Mouse (Mus musculus) heart, embryonic 15.5 days (tissue): ENCODE results near the gene Alox12. TPM values are rescaled to one million over a fixed set of nuclear protein-coding genes. Genes with fewer than 3 reads are reported as not detected.

Source experiments
- ATAC-seq: fragments of 200-750 bp; cut with Nextera tagmentation; replicated peaks from 2 replicates; pipeline ENCODE4 v1.8.0; 2017; ENCODE audit warnings: low read depth, moderate TSS enrichment; ENCODE audit not compliant: insufficient number of reproducible peaks, insufficient read depth, low FRiP score
- H3K27ac ChIP-seq: fragments of 300-500 bp; sonication (generic); 2 replicates; pipeline ENCODE4 v1.5.1; 2015; ENCODE audit warnings: mild to moderate bottlenecking, inconsistent platforms
- H3K27me3 ChIP-seq: fragments of 300-500 bp; sonication (generic); 2 replicates; pipeline ENCODE4 v1.6.1; 2015; ENCODE audit warnings: inconsistent platforms
- H3K36me3 ChIP-seq: fragments of 300-500 bp; sonication (generic); 2 replicates; pipeline ENCODE4 v1.6.1; 2015; ENCODE audit warnings: mild to moderate bottlenecking, inconsistent platforms
- H3K4me1 ChIP-seq: fragments of 300-500 bp; sonication (generic); replicated peaks from 2 replicates; pipeline ENCODE4 v1.6.1; 2015; ENCODE audit warnings: inconsistent platforms
- H3K4me2 ChIP-seq: fragments of 300-500 bp; sonication (generic); 2 replicates; pipeline ENCODE4 v1.6.1; 2015; ENCODE audit warnings: inconsistent platforms, mild to moderate bottlenecking, moderate library complexity
- H3K4me3 ChIP-seq: fragments of 300-500 bp; sonication (generic); 2 replicates; pipeline ENCODE4 v1.5.1; 2015; ENCODE audit warnings: mild to moderate bottlenecking, inconsistent platforms
- H3K9ac ChIP-seq: fragments of 300-500 bp; sonication (generic); 2 replicates; pipeline ENCODE4 v1.6.1; 2015; ENCODE audit warnings: mild to moderate bottlenecking, inconsistent platforms
- H3K9me3 ChIP-seq: fragments of 300-500 bp; sonication (generic); replicated peaks from 2 replicates; pipeline ENCODE4 v1.6.1; 2016; ENCODE audit warnings: inconsistent platforms
- WGBS: fragments of 180-500 bp; shearing (Covaris S2); methylation state at CpG from one replicate; pipeline ENCODE4 v1.1.7; 2015; ENCODE audit warnings: mixed read lengths; 5-methylcytosine and 5-hydroxymethylcytosine counted together
- polyA plus RNA-seq: library from polyadenylated mRNA; unstranded; fragments of >200 nt; fragmentation: Nextera tagmentation; extraction: Ambion mirVana; gene quantifications from 2 replicates; pipeline ENCODE4 v1.2.1, GENCODE M21; 2015

Gene Alox12
- polyA plus RNA-seq, 1 experiment from 2014 or later: 4.1 TPM

DNA sequence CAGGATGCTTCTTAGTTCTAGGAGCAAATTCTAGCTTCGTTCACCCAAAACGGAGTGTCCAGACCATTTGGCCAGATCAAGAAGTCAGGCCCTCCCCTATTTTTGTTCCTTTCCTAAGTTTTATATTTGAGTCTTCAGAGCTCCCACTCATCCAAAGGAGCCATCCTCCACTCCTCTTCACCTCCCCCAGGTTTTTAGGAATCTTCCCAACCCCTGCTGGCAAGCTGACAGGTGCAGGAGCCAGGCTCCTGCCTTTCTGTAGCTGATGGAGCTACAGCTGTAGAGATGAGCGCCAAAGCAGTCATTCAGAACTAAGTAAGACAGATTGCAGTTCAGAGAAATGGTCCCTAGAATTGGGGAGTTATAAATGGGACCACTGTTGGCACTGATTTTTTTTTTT lies 23.8 kb upstream of the Alox12 start:
- no peaks in the 10 kb centered on the region for H3K36me3 ChIP-seq
- peaks cover 7% of the 10 kb centered on the region for H3K4me1 ChIP-seq
- no peak overlapping the region for H3K4me3 ChIP-seq
- ATAC-seq: no peak
- H3K4me2 ChIP-seq: no peak overlapping the region
- H3K27me3 ChIP-seq: no peaks in the 10 kb centered on the region
- no peak overlapping the region for H3K27ac ChIP-seq
- no peaks in the 10 kb centered on the region for H3K9me3 ChIP-seq
- 80% methylated on average over 3 of the region's 3 CpGs for WGBS
- no peak overlapping the region for H3K9ac ChIP-seq

DNA sequence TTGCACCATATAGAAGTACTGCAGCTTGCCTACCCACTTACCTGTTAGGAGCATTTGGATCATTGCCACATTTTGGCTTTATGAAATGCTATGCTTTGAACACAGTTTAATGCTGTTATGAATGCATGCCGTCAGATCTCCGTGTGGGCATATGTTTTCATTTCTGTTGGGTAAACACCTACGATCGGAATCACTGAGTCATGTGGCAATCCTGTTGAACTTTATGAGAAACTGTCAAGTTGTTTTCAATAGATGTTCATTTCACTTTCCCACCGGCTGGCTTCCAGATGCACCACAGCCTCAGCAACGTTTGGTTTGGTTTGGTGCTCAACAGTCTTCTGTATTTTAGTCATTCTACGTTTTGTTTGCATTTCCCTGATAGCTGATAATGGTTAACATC lies 16.5 kb upstream of the Alox12 start:
- Histone ChIP-seq H3K36me3 (no peaks in the 10 kb centered on the region), H3K27me3 (no peaks in the 10 kb centered on the region), H3K4me2 (no peak overlapping the region), H3K4me3 (no peak overlapping the region), H3K4me1 (no peaks in the 10 kb centered on the region), H3K9me3 (no peaks in the 10 kb centered on the region), H3K9ac (no peak overlapping the region), H3K27ac (no peak overlapping the region)
- 83% methylated on average over 7 of the region's 7 CpGs for whole genome bisulfite sequencing
- no peak for ATAC-seq

DNA sequence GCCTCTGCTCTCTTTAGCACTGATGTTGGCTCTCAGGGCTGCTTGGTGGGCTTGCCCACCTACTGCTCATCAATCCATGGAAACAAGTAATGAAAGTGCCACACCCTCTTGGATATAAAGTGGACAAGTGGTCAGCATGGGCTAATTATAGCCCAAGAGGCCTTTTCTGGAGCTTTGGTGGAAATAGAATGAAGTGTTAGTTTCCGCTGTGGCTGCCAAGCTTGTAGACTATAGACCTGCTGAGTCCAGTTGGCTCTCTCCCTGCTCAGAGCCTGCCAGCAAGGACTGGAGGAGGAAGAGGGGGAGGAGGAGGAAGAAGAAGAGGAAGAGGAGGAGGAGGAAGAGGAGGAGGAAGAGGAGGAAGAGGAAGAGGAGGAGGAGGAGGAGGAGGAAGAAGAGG lies 11.3 kb upstream of the Alox12 start:
- peak; percentile 53 for ATAC-seq
- Histone ChIP-seq H3K4me3 (no peak overlapping the region), H3K4me1 (peaks cover 11% of the 10 kb centered on the region), H3K9me3 (no peaks in the 10 kb centered on the region), H3K9ac (no peak overlapping the region), H3K27ac (peak overlapping the region; percentile 36), H3K27me3 (no peaks in the 10 kb centered on the region), H3K4me2 (no peak overlapping the region), H3K36me3 (no peaks in the 10 kb centered on the region)
- 54% methylated on average over 1 of the region's 1 CpGs for WGBS

DNA sequence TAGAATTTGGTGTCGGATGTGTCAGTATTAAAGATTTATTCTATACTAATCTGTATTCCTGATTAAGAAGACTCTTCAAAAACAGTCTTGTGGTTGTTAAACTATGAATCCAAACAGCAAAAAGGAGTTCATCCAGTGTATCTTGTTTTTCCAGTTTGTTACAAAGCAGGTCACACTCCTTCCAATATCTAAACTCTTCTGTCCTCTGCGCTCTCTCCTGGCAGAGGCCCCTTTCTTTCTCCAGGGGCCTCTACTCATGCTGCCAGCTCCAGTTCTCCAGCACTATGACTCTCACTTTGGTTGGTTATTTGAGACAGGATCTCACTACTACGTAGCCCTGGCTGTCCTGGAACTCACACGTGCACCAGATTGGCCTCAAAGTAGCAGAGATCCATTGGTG lies 10.7 kb upstream of the Alox12 start:
- Histone ChIP-seq H3K27ac (peak overlapping the region; percentile 36; the same call in 1 of the 2 replicates), H3K9me3 (no peaks in the 10 kb centered on the region), H3K36me3 (no peaks in the 10 kb centered on the region), H3K27me3 (no peaks in the 10 kb centered on the region), H3K4me2 (no peak overlapping the region), H3K9ac (no peak overlapping the region), H3K4me1 (peaks cover 11% of the 10 kb centered on the region), H3K4me3 (no peak overlapping the region)
- 61% methylated on average over 4 of the region's 4 CpGs for WGBS
- ATAC-seq: no peak

DNA sequence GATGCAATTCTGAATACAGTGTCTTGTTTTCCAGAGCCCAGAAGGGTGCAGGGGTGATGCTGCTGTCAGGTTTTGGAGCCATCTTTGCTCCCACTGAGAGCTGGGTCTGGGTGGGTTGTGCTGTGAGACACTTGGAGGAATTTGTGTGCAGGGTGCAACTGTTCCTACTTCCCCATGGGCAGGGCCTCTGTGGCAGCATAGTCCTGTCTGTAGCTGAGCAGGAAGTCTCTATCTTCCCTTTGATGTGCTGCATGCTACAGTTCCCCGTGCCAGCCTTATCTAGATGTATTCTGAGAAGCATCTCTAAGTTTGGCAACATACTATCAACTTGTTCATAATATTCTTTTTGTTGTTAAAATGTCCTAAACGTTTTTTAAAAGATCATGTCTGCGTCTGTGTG lies 10.1 kb upstream of the Alox12 start:
- Histone ChIP-seq H3K4me2 (no peak overlapping the region), H3K27ac (peak overlapping the region; percentile 20; the same call in 1 of the 2 replicates), H3K27me3 (no peaks in the 10 kb centered on the region), H3K36me3 (no peaks in the 10 kb centered on the region), H3K4me1 (peaks cover 11% of the 10 kb centered on the region), H3K4me3 (no peak overlapping the region), H3K9ac (no peak overlapping the region), H3K9me3 (no peaks in the 10 kb centered on the region)
- WGBS: 41% methylated on average over 3 of the region's 3 CpGs
- ATAC-seq: no peak

DNA sequence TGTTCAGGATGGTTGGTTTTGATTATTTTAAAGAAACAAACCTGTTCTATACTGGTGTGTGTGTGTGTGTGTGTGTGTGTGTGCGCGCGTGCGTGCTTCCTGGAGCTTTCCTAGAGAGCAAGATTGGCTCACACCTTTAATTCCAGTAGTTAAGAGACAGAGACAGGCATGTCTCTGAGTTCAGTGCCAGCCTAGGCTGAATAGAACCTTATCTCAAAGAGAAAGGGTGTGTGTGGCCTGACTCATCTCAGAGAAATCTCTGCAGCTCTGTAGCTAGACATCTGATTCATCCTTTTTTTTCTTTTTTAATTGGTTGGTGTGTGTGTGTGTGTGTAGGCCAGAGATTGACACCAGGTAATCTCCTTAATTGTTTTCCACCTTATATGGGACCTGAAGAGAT lies 3.9 kb upstream of the Alox12 start:
- 93% methylated on average over 4 of the region's 4 CpGs for WGBS

DNA sequence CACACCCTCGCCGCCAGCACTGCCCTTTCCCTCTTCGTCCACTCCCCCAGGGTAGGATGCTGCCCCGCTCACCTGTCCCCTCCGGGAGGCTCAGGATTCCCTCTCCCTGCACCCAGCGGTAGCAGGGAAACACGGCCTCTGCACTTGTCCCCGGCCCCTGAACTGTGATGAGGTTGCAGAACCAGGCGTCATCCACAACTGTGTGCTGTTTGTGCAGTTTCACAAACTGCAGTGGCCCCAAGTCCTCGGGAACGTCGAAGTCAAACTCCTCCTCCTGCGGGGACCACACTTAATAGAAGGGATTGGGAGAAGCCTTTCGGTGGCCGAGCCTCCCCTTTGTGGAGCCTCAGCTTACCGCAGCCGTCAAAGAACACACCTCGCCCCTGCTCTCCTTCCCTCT lies 816 bp downstream of the Alox12 start:
- ATAC-seq: no peak
- H3K27me3 ChIP-seq: peaks cover 37% of the 10 kb centered on the region
- no peak overlapping the region for H3K27ac ChIP-seq

More for the DNA sequence above, 3.9 kb upstream of the Alox12 start:
- no peaks in the 10 kb centered on the region for H3K36me3 ChIP-seq
- peaks cover 12% of the 10 kb centered on the region for H3K4me1 ChIP-seq
- H3K27me3 ChIP-seq: peaks cover 19% of the 10 kb centered on the region
- H3K4me3 ChIP-seq: no peak overlapping the region
- H3K9me3 ChIP-seq: no peaks in the 10 kb centered on the region
- ATAC-seq: no peak
- H3K9ac ChIP-seq: no peak overlapping the region
- no peak overlapping the region for H3K4me2 ChIP-seq
- no peak overlapping the region for H3K27ac ChIP-seq

DNA sequence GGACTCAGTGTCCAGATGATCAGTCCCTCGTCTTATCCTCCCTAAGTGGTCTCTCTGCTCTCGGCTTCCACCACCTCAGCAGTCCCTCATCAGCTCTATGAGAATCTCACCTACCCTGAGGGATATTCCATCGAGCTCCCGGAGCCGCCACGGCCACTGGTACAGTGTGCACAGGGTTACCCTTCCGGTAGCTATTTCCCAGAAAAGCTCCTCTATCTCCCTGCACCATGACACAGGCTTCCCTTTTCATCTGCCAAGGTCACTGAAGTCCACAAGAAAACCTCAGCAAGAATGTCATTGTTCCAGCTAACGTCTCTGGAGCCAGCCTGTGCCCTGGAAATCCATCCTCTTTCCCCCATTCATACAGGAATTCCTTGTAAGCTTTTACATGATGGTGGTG lies 3.3 kb downstream of the Alox12 start:
- no peak for ATAC-seq
- no peaks in the 10 kb centered on the region for H3K36me3 ChIP-seq
- H3K4me1 ChIP-seq: peaks cover 15% of the 10 kb centered on the region
- no peak overlapping the region for H3K4me3 ChIP-seq
- no peaks in the 10 kb centered on the region for H3K9me3 ChIP-seq
- no peak overlapping the region for H3K4me2 ChIP-seq
- 64% methylated on average over 8 of the region's 8 CpGs for WGBS
- H3K27me3 ChIP-seq: peaks cover 36% of the 10 kb centered on the region
- H3K9ac ChIP-seq: no peak overlapping the region
- H3K27ac ChIP-seq: no peak overlapping the region

More for the DNA sequence above, 816 bp downstream of the Alox12 start:
- WGBS: 7% methylated on average over 18 of the region's 18 CpGs
- peak overlapping the region; percentile 49 for H3K4me3 ChIP-seq
- H3K4me1 ChIP-seq: peaks cover 15% of the 10 kb centered on the region
- H3K9me3 ChIP-seq: no peaks in the 10 kb centered on the region
- peak overlapping the region; percentile 78 for H3K4me2 ChIP-seq
- no peaks in the 10 kb centered on the region for H3K36me3 ChIP-seq
- H3K9ac ChIP-seq: peak overlapping the region; percentile 56; the same call in 1 of the 2 replicates

DNA sequence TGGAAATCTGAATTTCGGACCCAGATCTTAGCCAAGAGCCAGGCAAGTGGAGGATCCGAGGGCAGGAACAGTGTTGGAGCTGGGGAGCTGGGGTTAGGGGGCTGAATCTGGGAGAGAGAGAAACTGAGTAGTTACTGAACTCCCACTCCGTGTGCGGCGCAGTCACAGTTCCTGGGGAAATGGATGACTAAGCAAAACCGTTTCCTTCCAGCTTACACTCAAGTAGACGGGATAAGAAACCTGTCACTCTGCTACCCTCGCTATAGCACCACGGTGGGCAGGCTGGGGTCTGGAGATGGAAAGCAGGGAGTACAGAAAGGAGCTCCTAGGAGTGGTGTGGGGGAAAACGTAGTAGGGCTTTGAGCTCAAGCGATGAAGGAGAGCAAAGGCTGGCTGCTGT lies 5.0 kb downstream of the Alox12 start:
- WGBS: 50% methylated on average over 11 of the region's 11 CpGs
- Histone ChIP-seq H3K9me3 (no peaks in the 10 kb centered on the region), H3K4me2 (no peak overlapping the region), H3K36me3 (no peaks in the 10 kb centered on the region), H3K4me1 (peaks cover 13% of the 10 kb centered on the region), H3K9ac (no peak overlapping the region), H3K27ac (no peak overlapping the region), H3K27me3 (peaks cover 42% of the 10 kb centered on the region), H3K4me3 (no peak overlapping the region)
- no peak for ATAC-seq

DNA sequence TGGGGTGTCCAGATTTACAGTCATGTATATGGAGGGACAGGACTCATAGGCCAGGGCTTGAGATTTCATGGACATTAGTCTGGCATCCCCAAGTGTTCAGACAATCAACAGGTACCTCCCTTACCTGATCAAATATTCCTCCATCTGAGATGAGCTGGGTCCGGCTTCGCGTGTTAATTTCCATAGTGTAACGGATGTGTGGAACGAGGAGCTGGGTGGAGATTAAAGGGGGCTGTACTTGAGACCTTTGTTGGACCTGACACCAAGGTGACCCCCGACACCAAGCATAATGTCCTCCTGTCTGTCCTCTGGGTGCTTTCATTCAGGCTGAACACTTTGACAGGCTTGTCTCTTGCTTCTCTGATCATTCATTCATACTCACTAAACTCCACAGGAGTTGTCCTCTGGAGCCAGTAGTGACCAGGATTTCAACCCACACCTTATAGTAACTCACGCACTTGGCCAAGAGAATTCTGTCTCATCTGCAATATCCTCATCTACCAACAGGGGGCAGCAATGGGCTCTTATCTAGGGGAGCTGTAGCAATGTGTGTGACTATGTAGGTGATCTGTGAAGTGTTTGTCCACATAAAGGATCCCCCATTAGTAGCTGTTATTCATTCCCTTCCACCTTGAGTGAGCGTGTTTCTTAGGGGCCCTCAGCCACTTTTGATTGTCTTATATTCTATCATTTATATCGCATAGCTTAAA lies 7.9 kb downstream of the Alox12 start:
- no peak overlapping the region for H3K27ac ChIP-seq
- no peaks in the 10 kb centered on the region for H3K9me3 ChIP-seq
- no peak; the same call in 1 of the 2 replicates for ATAC-seq
- no peak overlapping the region for H3K9ac ChIP-seq
- peaks cover 20% of the 10 kb centered on the region; the same call in 1 of the 2 replicates for H3K27me3 ChIP-seq
- WGBS: 47% methylated on average over 9 of the region's 9 CpGs
- no peak overlapping the region for H3K4me2 ChIP-seq
- H3K36me3 ChIP-seq: no peaks in the 10 kb centered on the region
- no peak overlapping the region for H3K4me3 ChIP-seq
- no peaks in the 10 kb centered on the region for H3K4me1 ChIP-seq

DNA sequence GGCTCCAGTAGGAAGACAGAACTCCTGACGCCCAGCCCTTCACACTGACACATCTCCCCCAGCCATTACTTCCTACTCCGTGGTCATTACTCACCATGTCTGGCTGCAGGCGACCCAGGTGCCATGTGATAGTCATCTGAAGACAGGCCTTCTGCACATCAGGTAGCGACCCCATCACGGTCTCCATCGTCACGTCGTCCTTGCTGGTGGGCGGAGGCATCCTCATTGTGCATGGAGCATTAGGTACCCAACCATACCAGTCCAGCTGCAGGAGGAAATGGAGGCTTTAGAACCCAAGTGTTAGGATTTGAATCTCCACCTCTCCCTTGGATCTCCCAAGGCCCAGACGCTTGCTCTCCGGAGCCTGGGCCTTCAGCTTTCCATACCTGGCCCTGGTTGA lies 12.6 kb downstream of the Alox12 start:
- Histone ChIP-seq H3K4me3 (no peak overlapping the region), H3K27me3 (peaks cover 18% of the 10 kb centered on the region; the same call in 1 of the 2 replicates), H3K4me2 (no peak overlapping the region), H3K27ac (no peak overlapping the region), H3K36me3 (no peaks in the 10 kb centered on the region), H3K4me1 (peaks cover 14% of the 10 kb centered on the region), H3K9ac (no peak overlapping the region), H3K9me3 (no peaks in the 10 kb centered on the region)
- 62% methylated on average over 11 of the region's 11 CpGs for WGBS
- ATAC-seq: no peak
